Mouse (Mus musculus): ENCODE measurements around the gene Hba-a2. TPM values are rescaled to one million over a fixed set of nuclear protein-coding genes. Genes with fewer than 3 reads are reported as not detected.
"Not testable (repeated sequence)": the region's sequence is repeated elsewhere in the genome, so short reads cannot be mapped to it uniquely, and the experiment has no call there.

The Hba-a2 gene
- total RNA-seq, 2 experiments from 2014 or later, result 153 to 208 TPM

DNA sequence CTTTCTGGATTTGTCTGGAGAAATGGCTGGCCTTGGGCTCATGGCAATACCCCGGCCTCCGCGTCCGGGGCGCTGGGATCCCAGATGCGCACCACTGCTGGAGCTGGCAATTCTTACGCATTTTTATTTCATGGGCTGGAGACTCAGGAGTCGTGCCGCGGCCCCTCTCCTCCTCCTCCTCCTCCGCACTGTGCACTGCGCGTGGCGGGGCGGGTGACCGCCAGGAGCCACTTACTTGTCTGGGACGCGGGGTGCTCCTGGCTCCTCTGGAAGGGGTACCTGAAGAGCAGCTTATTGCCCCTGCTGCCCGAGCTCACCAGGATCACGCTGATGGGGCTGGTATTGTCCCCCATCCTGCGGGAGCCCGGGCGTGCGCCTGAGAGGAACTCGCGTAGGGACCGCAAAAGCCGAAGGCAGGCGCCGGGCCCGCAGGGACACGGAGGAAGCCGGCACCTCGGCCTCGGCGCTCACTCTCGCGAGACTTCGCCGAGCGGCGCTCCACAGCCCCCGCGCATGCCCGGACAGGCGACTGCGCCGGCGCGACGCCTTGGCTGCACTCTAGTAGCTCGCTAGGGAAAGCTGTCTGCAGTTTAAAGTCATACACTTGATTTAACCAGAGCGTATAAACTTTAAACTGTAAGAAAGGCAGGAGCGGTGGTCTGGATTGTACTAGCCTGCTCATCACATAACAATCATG, 29.0 kb upstream of the Hba-a2 start, which contains the start of gene Nprl3:
Gene Nprl3 (minus strand): TSS at position 520 of the 697 bp plus-strand sequence.
- Histone ChIP-seq H3K27ac (peak within 1 kb of the TSS; percentile 97), H3K4me3 (peak within 1 kb of the TSS; percentile 81)
- no peak for TF ChIP-seq CTCF (IDR thresholded peaks at IDR 0.05)
- DNase-seq, result peak; percentile 99
- intact Hi-C loops (cut with DNase I), result no loop called here

DNA sequence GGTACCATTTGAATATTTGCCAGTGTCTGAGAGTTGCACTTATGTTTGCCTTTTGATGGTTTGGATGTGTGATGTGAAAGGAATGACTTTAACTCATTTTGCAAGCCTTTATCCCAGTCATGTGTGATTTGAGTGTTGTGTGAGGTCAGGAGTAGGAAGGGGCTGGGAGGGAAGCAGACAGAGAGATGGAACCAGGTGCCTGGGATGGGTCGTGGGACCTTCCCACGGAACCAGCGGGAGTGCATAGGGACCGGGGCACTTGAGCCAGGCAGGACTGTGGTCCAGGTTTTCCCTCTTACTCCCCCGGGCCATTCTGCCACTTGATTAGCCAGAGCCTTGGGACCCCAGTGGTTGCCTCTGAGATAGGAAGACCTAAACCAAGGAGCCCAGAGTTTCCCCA, 28.3 kb upstream of the Hba-a2 start:
- intact Hi-C loops (cut with DNase I), result no loop called here
- Histone ChIP-seq H3K27ac (peak overlapping the region; percentile 97), H3K4me3 (peak overlapping the region; percentile 81)
- TF ChIP-seq CTCF (IDR thresholded peaks at IDR 0.05), result no peak
- no peak for DNase-seq

DNA sequence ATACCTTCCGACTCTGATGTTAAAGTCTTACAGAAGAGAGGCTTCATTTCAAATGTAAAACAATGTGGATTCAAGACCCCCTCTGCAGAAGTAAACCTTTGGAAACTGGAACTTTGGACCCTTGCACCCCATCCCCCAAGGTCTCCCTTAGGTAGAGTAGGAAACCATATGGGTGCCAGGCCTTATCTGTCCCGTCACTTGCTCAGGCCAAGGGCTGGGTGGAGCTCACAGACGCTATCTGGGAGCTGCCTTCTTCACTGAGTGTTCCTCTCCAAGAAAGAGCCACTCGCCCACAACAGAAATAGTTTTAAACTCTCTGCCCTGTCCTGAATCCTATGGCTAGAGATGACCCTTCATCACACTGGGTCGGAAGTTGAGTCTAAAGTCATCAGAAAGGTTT, 27.3 kb upstream of the Hba-a2 start:
- no peak for TF ChIP-seq CTCF (IDR thresholded peaks at IDR 0.05)
- intact Hi-C loops (cut with DNase I), result no loop called here
- no peak overlapping the region for H3K4me3 ChIP-seq
- no peak for DNase-seq
- no peak overlapping the region for H3K27ac ChIP-seq

DNA sequence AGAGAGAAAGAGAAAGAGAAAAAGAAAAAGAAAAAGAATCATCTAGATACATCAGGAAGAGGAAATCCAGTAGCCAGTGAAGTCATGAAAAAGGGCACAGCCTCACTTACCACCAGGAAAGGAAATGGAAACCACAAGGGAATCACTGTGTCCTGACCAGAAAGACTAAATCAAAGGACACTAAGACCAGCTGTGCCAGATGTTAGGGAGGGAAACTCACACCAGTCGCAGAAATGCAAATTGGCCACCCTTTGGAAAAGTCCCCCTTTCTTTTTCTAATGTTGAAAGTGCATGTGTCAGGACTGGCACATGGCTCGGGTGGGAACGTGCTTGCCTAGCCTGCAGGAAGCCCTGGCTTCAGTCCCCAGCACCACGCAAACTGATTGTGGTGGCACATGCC, 25.1 kb upstream of the Hba-a2 start:
- DNase-seq, result no peak
- no peak for TF ChIP-seq CTCF (IDR thresholded peaks at IDR 0.05)
- intact Hi-C loops (cut with DNase I), result no loop called here
- Histone ChIP-seq H3K27ac (no peak overlapping the region), H3K4me3 (no peak overlapping the region)

DNA sequence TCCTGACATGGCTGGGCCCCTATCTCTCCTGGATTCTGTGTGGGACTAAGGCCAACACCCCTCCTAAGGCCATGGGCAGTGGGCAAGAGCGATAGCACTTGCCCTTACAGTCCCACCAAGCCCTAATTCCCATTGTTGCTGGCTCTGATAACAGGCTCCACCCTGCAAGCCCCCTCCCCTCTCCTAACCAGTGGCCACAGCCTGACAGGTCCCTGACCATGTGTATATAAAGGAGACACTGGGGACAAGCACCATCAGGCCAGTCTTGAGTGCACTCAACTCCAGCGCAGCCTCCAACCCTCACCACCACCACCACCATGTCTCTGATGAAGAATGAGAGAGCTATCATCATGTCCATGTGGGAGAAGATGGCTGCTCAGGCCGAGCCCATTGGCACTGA, 19.9 kb upstream of the Hba-a2 start, which contains the start of gene Hba-x:
Gene Hba-x (plus strand): TSS at position 54 of the 400 bp plus-strand sequence.
- Histone ChIP-seq H3K27ac (no peak within 1 kb of the TSS), H3K4me3 (no peak within 1 kb of the TSS)
- no peak for TF ChIP-seq CTCF (IDR thresholded peaks at IDR 0.05)
- no peak for DNase-seq
- intact Hi-C loops (cut with DNase I), result no loop called here

DNA sequence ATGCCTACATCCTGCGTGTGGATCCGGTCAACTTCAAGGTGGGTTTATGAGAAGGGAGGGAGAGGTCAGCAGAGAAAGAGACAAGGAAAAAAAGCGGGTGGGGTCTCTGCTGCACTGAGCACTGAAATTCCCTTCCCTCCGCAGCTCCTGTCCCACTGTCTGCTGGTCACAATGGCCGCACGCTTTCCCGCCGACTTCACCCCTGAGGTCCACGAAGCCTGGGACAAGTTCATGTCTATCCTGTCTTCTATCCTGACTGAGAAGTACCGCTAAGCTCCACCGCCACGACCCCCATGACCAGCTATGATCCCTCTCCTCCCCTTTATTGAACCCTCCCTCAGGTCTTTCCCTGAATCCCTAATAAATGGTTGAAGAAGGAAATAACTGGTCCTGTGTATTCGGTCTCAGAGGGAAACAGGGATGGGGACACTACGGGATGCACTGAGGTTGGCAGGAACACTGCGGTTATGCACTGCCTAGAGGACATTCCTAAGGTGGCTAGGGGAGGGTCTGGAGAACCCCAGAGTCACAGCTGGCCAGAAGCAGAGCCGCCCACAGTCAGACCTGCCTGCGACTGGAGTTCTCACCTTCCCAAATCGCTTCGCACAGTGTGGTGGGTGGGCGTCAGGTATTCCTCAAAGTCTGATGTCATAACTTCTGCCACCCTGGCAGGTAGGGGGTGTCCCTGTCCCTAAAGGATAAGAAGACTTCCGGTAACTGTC, 18.4 kb upstream of the Hba-a2 start:
- DNase-seq, result no peak
- Histone ChIP-seq H3K4me3 (no peak overlapping the region), H3K27ac (no peak overlapping the region)
- no peak for TF ChIP-seq CTCF (IDR thresholded peaks at IDR 0.05)
- intact Hi-C loops (cut with DNase I), result no loop called here

DNA sequence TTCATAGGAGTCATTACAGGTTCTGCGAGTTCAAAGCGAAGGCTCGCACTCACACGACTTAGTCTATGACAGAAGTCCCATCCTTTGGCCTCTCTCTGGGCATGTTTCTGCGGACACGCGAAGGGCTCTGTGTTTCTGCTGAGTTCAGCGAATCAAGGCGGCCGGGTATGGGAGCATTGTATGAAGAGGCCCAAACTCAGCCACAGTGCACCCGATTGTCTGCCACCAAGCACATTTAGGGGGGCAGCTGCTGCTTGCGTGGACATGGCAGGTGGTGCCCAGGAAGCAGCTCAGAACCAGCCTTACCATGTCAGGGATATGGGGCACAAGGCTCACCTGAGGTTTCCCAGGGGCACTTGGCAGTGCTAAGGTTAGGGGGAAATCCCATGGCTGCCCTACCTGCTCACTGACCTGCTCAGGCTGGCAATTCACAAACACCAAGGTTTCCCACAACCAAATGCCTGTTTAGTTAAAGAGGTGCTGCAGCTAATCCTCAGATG, 17.8 kb upstream of the Hba-a2 start:
- Histone ChIP-seq H3K27ac (no peak overlapping the region), H3K4me3 (no peak overlapping the region)
- intact Hi-C loops (cut with DNase I), result no loop called here
- no peak for DNase-seq
- no peak for TF ChIP-seq CTCF (IDR thresholded peaks at IDR 0.05)

DNA sequence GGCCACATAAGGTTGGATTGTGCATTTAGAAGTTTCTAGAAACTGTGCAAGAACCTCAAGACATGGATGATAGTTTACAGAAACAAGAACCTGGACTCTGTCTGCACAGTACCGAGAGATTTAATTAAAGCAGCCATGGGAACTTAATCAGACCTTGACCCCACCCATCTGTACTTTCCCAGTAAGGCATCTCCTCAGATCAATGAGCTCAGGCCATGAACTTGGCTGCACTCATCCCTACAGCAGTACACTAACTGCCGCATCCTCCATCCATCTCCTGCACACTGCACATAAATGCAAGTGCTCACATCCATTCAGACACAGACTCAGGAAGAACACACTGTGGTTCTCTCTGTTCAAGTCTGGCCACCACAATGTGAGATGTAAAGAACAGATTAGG, 15.6 kb upstream of the Hba-a2 start:
- no peak for TF ChIP-seq CTCF (IDR thresholded peaks at IDR 0.05)
- intact Hi-C loops (cut with DNase I), result no loop called here
- no peak for DNase-seq
- H3K27ac ChIP-seq, result no peak overlapping the region
- no peak overlapping the region for H3K4me3 ChIP-seq

DNA sequence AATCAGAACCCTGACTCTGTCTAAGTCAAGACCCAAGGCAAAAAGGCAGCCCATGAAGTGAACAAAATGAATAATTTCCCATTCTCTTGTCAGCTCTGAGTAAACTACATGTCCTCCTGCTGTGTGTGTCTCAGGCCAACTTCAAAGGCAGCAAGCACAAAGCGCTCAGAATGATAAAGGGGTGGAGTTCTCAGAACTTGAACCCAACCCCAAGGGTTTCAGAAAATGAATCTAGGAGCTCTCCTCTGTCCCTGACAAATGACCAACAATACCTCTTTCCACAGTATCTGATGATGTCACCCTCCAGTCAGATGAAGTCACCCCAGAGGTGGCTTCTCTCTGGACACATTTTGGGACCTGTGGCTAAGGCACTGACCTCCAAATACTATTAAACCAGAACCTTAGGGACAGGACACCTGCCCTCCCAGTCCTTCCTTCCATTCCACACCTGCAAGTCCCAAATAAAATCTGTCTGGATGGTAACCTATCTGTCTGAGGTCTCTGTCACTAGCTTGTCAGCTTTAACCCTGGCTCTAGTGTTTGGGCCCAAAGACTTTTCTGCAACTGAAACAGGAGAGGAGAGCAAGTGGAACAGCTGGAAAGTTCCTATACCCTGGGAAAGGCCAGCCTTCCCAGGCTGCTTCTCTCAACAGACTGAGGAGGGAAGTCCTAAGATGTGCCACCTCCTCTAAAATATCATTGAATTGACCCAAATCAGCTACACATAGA, 14.7 kb upstream of the Hba-a2 start:
- TF ChIP-seq CTCF (IDR thresholded peaks at IDR 0.05), result no peak
- Histone ChIP-seq H3K4me3 (no peak overlapping the region), H3K27ac (no peak overlapping the region)
- intact Hi-C loops (cut with DNase I), result no loop called here
- no peak for DNase-seq

DNA sequence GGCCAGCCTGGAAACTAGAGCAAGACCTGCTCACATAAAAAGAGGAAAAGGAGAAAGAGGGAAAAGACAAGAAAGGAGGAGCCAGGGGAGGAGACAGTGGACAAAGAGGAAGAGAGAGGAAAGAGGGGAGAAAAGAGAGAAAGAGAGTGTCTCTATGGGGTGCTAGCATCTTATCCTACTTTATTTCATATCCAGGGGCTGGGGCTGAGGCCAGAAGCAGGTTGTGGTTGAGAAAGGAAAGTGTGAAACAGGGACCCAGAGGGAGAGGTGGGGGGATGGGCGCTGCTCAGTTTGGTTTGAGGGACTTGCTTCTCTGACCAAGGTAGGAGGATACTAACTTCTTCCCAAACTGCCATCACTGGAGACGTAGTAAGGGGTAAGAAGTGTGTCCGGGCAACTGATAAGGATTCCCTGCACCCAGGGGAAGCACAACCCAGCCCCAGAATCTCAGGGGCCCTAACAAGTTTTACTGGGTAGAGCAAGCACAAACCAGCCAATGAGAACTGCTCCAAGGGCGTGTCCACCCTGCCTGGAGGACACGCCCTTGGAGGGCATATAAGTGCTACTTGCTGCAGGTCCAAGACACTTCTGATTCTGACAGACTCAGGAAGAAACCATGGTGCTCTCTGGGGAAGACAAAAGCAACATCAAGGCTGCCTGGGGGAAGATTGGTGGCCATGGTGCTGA, 13.1 kb upstream of the Hba-a2 start, which contains the start of gene Hba-a1:
Gene Hba-a1 (plus strand): TSS at position 421 of the 687 bp plus-strand sequence.
- H3K27ac ChIP-seq; DNase-seq; intact Hi-C loops (cut with DNase I); H3K4me3 ChIP-seq: not testable (repeated sequence)

DNA sequence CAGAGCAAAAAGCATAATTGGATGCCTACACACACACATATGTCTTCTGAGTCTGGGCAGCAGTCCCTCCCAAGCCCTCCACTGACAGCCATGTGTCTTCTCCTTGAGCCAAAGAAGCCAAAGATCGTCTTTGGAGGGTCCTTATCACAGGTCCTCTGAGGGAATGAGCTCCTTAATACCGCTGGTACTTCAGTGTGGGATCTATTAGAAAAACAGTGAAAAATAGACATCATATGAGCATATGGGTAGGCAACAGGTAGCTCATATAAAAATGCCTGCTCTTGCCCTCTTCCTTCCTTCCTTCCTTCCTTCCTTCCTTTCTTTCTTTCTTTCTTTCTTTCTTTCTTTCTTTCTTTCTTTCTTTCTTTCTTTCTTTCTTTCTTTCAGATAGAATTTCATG, 11.7 kb upstream of the Hba-a2 start:
- H3K27ac ChIP-seq; intact Hi-C loops (cut with DNase I); DNase-seq: not testable (repeated sequence)

DNA sequence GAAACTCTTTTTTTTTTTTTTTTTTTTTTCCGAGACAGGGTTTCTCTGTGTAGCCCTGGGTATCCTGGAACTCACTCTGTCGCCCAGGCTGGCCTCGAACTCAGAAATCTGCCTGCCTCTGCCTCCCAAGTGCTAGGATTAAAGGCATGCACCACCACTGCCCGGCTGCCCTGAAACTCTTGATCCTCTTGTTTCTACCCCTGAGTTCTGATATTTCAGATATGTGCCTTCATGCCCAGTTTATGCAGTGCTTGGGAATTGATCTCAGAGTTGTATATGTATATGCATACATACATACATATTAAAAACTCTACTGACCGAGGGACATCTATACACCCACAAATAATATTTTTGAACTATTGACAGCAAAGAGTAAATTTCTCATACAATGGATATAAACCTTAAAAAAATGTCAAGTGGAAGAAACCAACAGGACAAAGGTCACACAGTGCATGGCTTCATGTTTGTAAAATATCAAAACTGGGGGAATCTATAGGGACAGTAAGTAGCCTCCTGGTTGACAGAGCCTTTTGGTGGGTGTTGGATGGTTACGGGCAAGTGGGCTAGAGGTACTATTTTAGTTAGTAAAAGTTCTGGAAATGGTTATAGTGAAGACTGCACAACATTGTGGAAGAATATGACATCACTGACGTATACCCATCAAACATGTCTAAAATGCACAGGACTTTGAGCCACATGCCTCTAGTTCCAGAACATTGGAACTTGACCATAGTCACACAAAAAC, 11.1 kb upstream of the Hba-a2 start:
- intact Hi-C loops (cut with DNase I), result loop anchor here (5.0 kb wide), 2 partner anchors 37 to 103 kb away; no protein-coding TSS in a partner anchor
- H3K4me3 ChIP-seq, result no peak overlapping the region
- H3K27ac ChIP-seq, result no peak overlapping the region
- no peak for DNase-seq
- no peak for TF ChIP-seq CTCF (IDR thresholded peaks at IDR 0.05)

More for the DNA sequence above, 11.7 kb upstream of the Hba-a2 start:
- not testable (repeated sequence) for H3K4me3 ChIP-seq

DNA sequence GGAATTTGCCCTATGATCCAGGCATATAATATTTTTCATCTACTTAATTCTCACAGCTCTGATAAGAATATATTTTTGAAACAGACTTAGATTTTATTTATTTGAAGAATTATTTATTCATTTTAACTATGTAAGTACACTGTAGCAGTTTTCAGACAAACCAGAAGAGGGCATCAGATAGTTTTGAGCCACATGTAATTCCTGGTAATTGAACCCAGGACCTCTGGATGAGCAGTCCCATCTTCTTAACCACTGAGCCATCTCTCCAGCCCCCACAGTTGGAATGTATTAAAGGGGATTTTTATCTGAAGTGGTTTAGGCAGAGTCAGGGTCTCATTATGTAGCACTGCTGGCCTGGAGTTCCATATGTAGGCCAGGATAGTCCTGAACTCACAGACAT, 10.4 kb upstream of the Hba-a2 start:
- intact Hi-C loops (cut with DNase I), result loop anchor here (5.0 kb wide), 2 partner anchors 36 to 104 kb away; no protein-coding TSS in a partner anchor
- DNase-seq, H3K27ac ChIP-seq, H3K4me3 ChIP-seq: not testable (repeated sequence)
